Mouse (Mus musculus) limb, embryonic 10.5 days (tissue): ENCODE results near the gene Pak6. TPM values are rescaled to one million over a fixed set of nuclear protein-coding genes. Genes with fewer than 3 reads are reported as not detected.
"Not testable (repeated sequence)": the region's sequence is repeated elsewhere in the genome, so short reads cannot be mapped to it uniquely, and the experiment has no call there.

Experiments used
- DNase-seq: peaks from one replicate; pipeline ENCODE4 v3.0.0-alpha.2; 2017; ENCODE audit warnings: low spot score
- H3K27ac ChIP-seq: fragments of 300-500 bp; sonication (generic); 2 replicates; pipeline ENCODE4 v1.5.1; 2016; ENCODE audit warnings: mild to moderate bottlenecking
- H3K27me3 ChIP-seq: fragments of 300-500 bp; sonication (generic); 2 replicates; pipeline ENCODE4 v1.6.1; 2016; ENCODE audit warnings: low read depth, mild to moderate bottlenecking; ENCODE audit not compliant: poor library complexity, severe bottlenecking
- H3K36me3 ChIP-seq: fragments of 300-500 bp; sonication (generic); 2 replicates; pipeline ENCODE4 v1.6.1; 2016; ENCODE audit warnings: mild to moderate bottlenecking, moderate library complexity
- H3K4me1 ChIP-seq: fragments of 300-500 bp; sonication (generic); 2 replicates; pipeline ENCODE4 v1.6.1; 2016
- H3K4me3 ChIP-seq: fragments of 300-500 bp; sonication (generic); 2 replicates; pipeline ENCODE4 v1.5.1; 2016; ENCODE audit warnings: mild to moderate bottlenecking, moderate library complexity
- H3K9me3 ChIP-seq: fragments of 300-500 bp; sonication (generic); replicated peaks from 2 replicates; pipeline ENCODE4 v1.6.1; 2016; ENCODE audit warnings: mild to moderate bottlenecking
- WGBS: fragments of 180-500 bp; shearing (Covaris S2); methylation state at CpG from one replicate; pipeline ENCODE4 v1.1.7; 2016; 5-methylcytosine and 5-hydroxymethylcytosine counted together
- polyA plus RNA-seq: library from polyadenylated mRNA; unstranded; fragments of >200 nt; fragmentation: Nextera tagmentation; extraction: Ambion mirVana; gene quantifications from 2 replicates; pipeline ENCODE4 v1.2.1, GENCODE M21; 2016

Pak6 gene
- polyA plus RNA-seq, 1 experiment from 2014 or later: 0.65 TPM

DNA sequence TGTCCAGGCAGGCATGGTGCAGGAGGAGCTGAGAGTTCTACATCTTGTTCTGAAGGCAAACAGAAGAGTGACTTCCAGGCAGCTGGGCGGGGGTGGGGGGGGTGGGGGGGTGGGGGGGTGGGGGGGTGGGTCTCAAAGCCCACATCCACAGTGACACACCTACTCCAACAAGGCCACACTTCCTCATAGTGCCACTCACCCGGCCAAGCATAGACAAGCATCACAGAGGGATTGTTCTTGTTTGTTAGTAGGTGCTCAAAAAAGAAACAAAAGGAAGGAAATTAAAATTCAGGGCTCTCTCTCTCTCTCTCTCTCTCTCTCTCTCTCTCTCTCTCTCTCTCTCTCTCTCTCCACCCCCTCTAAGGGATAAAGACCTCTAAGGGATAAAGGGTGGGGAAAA is 12.4 kb upstream of the Pak6 start:
- 64% methylated on average over 2 of the region's 2 CpGs for WGBS
- not testable (repeated sequence) for H3K4me3 ChIP-seq, H3K27me3 ChIP-seq, H3K27ac ChIP-seq, H3K4me1 ChIP-seq, H3K9me3 ChIP-seq, DNase-seq
- H3K36me3 ChIP-seq: peaks cover 10% of the 10 kb centered on the region

DNA sequence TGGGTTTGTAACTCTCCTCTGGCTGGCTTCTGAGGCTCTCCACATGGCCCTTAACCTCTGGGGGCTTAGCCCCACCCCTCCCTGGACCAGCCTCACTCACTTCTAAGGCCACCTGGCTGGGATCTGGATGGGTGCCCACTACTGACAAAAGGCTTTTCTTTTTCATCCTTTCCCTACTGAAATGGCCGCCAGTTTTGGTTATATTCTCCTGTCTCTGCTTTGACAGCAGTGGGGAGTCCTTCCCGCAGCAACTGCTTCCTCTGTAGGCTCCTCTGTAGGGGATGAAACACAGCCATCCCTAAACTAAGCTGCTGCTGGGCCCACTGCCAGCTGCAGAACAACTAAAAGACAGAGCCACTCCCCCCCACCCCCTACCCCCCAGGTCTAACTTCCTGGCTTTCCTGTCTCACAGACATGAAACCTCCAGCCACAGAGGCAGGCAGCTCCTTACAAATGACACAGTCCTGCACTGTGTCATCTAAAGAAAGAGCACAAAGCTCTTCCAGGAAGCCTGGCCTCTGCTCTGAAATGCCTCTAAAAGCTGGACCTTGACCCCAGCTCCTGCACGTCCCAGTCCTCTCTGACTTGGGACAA is 6.3 kb upstream of the Pak6 start:
- no peaks in the 10 kb centered on the region for H3K36me3 ChIP-seq
- peaks cover 41% of the 10 kb centered on the region for H3K4me1 ChIP-seq
- H3K27ac ChIP-seq: peak overlapping the region; percentile 68
- H3K27me3 ChIP-seq: peaks cover 7% of the 10 kb centered on the region
- no peak for DNase-seq
- no peak overlapping the region for H3K4me3 ChIP-seq
- no peaks in the 10 kb centered on the region for H3K9me3 ChIP-seq
- 52% methylated on average over 3 of the region's 3 CpGs for WGBS

DNA sequence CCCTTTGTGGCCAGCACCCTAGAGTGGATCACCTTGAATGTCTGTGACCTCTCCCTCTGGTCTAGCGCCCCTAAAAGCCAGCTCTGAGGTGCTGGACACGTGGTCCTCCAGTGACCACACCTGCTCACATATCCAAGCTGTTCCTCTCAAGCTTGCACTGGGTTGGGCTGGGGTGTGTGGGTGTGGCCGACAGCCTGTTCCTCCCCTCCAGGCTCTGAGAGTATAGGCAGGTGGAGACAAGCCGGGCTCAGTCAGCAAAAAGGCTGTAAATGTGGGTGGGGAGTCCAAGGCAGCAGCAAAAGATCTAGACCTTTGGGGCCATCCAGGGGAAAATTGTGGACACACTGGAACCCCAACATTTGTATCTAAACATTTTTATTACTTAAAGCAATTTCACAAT is 4.6 kb upstream of the Pak6 start:
- DNase-seq: no peak
- 31% methylated on average over 4 of the region's 4 CpGs for whole genome bisulfite sequencing

DNA sequence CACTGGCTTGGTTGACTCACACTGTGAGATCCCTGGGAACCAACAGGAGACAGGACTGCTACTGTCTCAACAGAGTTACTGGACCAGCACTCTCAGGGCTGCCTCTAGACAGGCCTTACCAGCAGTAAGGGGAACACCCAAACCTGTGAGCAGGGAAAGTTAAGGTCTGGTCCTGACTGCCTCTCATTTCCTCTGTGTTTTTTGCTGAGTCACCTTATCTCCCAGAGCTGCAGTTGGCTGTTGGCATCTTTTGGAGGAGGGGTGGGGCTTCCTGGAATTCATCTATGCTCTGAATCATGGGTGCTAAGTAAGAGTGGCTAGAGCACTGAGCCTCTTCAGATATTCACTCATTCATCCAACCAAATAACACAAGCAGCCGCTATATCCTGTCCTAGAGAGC is 4.0 kb upstream of the Pak6 start:
- Histone ChIP-seq H3K27me3 (peaks cover 30% of the 10 kb centered on the region), H3K4me3 (no peak overlapping the region), H3K36me3 (no peaks in the 10 kb centered on the region), H3K4me1 (peaks cover 59% of the 10 kb centered on the region), H3K9me3 (no peaks in the 10 kb centered on the region), H3K27ac (no peak overlapping the region)
- no peak for DNase-seq
- 70% methylated on average over 1 of the region's 1 CpGs for WGBS

More for the DNA sequence above, 4.6 kb upstream of the Pak6 start:
- 0 out of 2 replicates have a peak overlapping the region, but pooled peaks have one; percentile 36 for H3K27ac ChIP-seq
- peaks cover 54% of the 10 kb centered on the region for H3K4me1 ChIP-seq
- H3K27me3 ChIP-seq: peaks cover 24% of the 10 kb centered on the region
- no peaks in the 10 kb centered on the region for H3K9me3 ChIP-seq
- H3K4me3 ChIP-seq: no peak overlapping the region
- no peaks in the 10 kb centered on the region for H3K36me3 ChIP-seq

DNA sequence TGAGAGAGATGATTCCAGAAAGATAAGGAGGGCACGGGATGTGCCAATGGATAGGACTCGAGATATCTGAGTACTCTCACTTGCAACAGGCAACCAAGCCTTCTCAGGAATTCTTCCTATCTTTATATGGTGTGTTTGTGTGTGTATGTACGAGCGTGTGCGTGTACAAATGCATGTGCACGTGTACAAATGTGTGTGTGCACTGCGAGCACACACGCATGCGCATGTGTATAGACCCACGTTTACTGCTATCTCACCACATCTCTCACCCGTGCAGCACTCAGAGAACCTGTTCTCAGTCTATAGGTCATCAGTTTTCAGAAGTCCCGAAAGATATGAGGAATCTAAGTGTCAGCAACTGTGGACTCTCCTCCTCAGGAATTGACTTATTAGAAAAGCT is 3.6 kb upstream of the Pak6 start:
- H3K27me3 ChIP-seq: peaks cover 34% of the 10 kb centered on the region

DNA sequence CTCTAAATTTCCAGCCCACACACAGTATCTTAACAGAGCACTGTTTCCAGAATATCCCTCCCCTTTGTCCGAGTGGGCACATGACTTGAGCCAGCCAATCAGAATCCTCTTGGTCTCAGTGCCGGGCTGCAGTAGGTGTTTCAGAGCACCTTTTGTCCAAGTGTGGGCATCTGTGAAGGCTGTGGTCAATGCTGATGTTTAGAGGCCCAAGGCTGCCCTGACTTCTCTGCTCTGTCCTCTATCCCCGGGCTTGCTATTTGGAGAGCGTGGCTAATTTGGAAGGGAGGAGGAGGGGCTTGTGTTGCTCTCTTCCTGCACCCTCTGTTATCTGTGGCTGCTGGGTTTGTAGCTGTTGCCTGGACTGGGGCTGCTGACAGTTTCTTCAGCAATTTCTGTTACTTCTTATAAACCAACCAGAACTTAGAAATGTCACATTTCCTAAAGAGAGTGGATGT is 3.1 kb upstream of the Pak6 start:
- peaks cover 57% of the 10 kb centered on the region for H3K4me1 ChIP-seq
- peak overlapping the region; percentile 86 for H3K27ac ChIP-seq
- peak; percentile 72 for DNase-seq
- WGBS: 7% methylated on average over 4 of the region's 4 CpGs
- H3K4me3 ChIP-seq: peak overlapping the region; percentile 44
- H3K36me3 ChIP-seq: no peaks in the 10 kb centered on the region
- no peaks in the 10 kb centered on the region for H3K9me3 ChIP-seq
- peaks cover 40% of the 10 kb centered on the region for H3K27me3 ChIP-seq

More for the DNA sequence above, 3.6 kb upstream of the Pak6 start:
- WGBS: 89% methylated on average over 12 of the region's 12 CpGs
- DNase-seq: no peak
- peak overlapping the region; percentile 86; the same call in 1 of the 2 replicates for H3K27ac ChIP-seq
- H3K9me3 ChIP-seq: no peaks in the 10 kb centered on the region
- no peaks in the 10 kb centered on the region for H3K36me3 ChIP-seq
- H3K4me3 ChIP-seq: 0 out of 2 replicates have a peak overlapping the region, but pooled peaks have one; percentile 44
- H3K4me1 ChIP-seq: peaks cover 56% of the 10 kb centered on the region

DNA sequence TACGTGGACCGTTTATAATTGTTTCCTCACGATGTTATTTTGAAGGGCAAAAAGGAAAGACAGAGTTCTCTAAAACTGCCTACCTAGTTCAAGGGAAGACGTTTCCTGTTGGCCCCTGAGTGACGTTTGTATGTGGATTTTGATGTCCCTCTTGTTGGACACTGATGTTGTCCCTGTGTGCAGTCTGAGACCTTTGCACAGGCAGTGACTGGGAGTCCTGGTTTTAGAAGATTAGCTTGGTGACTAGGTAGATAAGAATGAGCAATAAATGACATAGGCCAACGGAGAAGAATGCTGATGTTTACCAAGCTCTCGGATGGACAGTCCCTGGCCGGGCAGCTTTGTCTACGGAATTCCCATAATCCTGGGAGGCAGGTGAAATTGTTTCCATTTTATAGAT is 1.2 kb upstream of the Pak6 start:
- Histone ChIP-seq H3K36me3 (no peaks in the 10 kb centered on the region), H3K4me3 (no peak overlapping the region), H3K9me3 (no peaks in the 10 kb centered on the region), H3K4me1 (peaks cover 58% of the 10 kb centered on the region), H3K27ac (no peak overlapping the region), H3K27me3 (peaks cover 55% of the 10 kb centered on the region)
- no peak for DNase-seq
- WGBS: 84% methylated on average over 9 of the region's 9 CpGs

DNA sequence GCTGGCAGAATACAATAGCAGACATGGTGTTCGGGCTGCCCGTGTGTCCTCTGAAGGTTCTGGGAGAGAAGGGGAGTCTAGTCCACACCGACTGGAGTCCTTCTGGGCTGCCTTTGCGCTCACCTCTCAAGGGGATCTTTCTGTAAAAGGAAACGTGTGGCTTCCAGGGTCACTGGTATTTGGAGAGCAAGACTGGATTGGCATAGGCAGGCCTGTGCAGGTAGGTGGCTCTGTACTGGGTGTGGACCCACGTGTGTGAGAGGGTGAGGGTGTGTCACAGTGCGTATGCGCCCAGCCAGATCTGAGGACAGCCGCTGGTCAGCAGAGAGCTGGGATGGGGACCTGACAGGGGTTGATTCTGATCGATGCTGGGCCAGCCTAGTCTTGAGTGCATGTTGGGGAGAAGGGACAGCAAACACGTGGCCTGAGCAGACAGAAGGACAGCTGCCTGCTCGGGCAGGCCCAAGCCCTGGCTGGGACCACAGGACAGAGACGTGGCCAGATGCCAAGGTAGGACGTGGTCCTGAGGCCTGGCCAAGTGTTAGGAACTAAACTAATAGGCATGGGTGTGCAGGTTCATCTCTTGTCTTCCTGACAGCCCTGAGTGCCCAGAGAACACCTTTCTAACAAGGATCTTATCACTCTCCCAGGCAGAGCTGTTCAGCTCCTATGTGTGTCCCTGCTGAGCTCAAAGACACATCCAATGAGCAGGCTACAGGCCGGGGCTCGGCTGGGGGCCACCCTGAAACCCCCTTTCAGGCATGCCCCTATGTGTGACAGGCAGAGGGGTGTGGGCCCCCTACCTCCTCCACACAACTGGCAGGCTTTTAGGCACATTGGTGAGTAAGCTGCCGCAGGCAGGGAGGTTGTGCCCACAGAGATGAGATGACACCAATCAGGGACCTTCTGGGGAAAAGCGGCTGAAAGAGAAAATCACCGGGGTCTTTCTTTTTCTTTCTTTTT is 982 bp downstream of the Pak6 start:
- 0 out of 2 replicates have a peak overlapping the region, but pooled peaks have one; percentile 26 for H3K27ac ChIP-seq
- WGBS: 45% methylated on average over 19 of the region's 19 CpGs

DNA sequence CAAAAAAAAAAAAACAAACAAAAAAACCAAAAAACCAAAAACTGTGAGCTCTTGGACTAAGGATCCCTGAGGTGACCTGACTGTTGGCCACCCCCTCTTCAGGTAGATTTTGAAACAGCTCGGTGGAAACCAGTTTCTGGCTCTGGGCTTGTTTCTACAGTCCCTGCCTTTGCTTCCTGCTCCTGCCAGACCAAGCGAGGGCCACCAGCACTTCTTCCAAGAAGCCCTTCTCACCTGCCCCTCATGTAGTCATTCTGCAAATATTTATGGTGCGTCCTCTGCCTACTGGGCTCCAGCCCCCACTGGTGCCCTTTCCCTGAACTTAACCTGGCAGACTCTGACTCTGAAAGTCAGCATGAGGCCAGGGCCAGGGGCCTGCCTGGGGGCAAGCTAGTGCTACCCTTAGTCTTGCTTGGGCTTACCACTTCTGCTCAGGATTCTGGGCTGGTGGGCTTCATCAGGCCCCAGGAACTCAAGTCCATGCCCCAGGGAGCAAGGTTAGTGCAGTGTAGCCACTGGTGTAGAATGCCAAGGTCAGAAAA is 1.9 kb downstream of the Pak6 start:
- Histone ChIP-seq H3K27ac (no peak overlapping the region), H3K36me3 (no peaks in the 10 kb centered on the region), H3K9me3 (no peaks in the 10 kb centered on the region), H3K4me1 (peaks cover 36% of the 10 kb centered on the region), H3K27me3 (peaks cover 68% of the 10 kb centered on the region), H3K4me3 (no peak overlapping the region)
- DNase-seq: no peak
- 58% methylated on average over 3 of the region's 3 CpGs for WGBS

More for the DNA sequence above, 982 bp downstream of the Pak6 start:
- DNase-seq: no peak
- Histone ChIP-seq H3K4me3 (peak overlapping the region; percentile 53), H3K9me3 (no peaks in the 10 kb centered on the region), H3K27me3 (peaks cover 58% of the 10 kb centered on the region), H3K4me1 (peaks cover 42% of the 10 kb centered on the region), H3K36me3 (no peaks in the 10 kb centered on the region)

DNA sequence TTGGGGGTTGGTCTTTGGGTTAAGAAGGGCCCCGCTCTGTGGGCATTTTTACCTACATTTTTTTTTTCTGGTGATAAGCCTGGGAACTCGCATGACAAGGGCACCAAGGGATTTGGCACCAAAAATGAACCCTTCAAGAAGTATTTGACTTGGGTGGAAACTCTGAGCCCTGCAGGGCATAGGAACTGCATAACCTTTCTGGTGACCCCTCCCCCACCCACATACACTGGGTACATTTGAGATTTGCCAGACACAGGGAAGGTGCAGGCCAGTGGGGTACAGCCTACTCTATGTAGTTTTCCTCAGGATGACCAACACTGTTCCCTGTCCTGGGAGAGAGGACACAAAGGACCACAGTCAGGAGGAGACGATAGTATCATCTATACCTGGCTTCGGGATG is 2.5 kb downstream of the Pak6 start:
- peaks cover 33% of the 10 kb centered on the region for H3K4me1 ChIP-seq
- 85% methylated on average over 4 of the region's 4 CpGs for WGBS

DNA sequence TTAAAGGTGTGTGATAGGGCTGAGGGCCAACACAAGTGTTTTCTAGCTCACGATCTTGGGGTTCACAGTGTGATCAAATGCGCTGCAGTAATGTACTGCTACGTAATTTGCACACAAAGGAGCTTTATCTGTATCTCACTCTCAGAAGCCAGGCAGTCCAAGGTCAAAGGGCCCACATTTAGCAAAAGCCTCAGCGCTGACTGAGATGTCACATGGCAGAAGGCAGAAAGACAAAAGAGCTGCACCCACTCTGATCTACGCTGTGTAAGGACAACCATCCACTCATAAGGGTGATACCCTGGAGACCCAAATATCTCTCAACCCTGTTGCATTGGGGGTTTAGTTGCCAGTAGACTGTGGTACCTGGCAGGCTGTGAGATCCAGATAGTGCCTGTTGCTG is 4.1 kb downstream of the Pak6 start:
- no peak overlapping the region for H3K27ac ChIP-seq
- H3K4me1 ChIP-seq: peaks cover 33% of the 10 kb centered on the region

More for the DNA sequence above, 2.5 kb downstream of the Pak6 start:
- Histone ChIP-seq H3K27me3 (peaks cover 73% of the 10 kb centered on the region), H3K9me3 (no peaks in the 10 kb centered on the region), H3K36me3 (no peaks in the 10 kb centered on the region), H3K27ac (no peak overlapping the region), H3K4me3 (no peak overlapping the region)
- no peak for DNase-seq

DNA sequence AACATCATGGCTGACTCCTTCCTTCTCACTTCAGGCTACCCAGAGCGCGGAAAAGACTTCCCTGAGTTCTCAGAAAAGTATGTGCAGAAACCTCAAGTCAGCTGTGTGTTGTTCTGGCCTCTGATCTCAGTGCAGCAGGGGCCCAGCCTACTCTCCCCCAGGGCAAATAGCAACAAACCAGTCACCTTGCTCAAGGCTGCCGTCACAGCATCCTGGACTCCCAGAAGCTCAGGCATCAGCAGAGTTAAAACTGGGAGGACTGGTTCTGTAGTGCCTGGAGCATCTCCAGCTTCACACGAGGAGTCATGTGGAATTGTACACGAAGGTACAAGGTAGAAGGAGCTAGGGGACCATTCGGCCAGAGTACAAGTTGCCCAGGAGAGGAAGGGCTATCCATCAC is 6.1 kb downstream of the Pak6 start:
- 63% methylated on average over 6 of the region's 6 CpGs for whole genome bisulfite sequencing
- H3K9me3 ChIP-seq: no peaks in the 10 kb centered on the region
- no peaks in the 10 kb centered on the region for H3K36me3 ChIP-seq
- peaks cover 15% of the 10 kb centered on the region for H3K4me1 ChIP-seq
- H3K27ac ChIP-seq: no peak overlapping the region
- no peak overlapping the region for H3K4me3 ChIP-seq
- peaks cover 77% of the 10 kb centered on the region for H3K27me3 ChIP-seq
- DNase-seq: no peak

More for the DNA sequence above, 4.1 kb downstream of the Pak6 start:
- Histone ChIP-seq H3K9me3 (no peaks in the 10 kb centered on the region), H3K36me3 (no peaks in the 10 kb centered on the region), H3K27me3 (peaks cover 77% of the 10 kb centered on the region), H3K4me3 (no peak overlapping the region)
- no peak for DNase-seq
- WGBS: 83% methylated on average over 5 of the region's 5 CpGs

DNA sequence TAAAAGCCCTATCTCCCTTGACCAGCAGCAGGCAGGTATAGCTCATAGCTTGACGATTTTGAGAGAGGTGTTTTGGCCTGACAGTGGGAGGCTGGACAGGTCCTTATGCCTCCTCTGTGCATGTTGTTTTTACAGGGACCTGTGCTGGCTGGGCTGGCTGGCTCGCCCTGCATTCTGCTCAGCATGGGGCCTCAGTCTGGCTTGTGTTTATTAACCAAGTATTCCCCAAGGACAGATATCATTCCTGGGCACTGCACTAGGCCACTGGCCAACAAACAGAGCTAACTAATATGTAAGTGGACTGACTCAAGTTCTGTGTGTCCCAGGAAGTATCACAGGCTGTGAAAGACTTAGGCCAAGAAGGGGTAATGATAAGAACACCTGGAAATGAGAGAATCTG is 6.7 kb downstream of the Pak6 start:
- Histone ChIP-seq H3K27me3 (peaks cover 77% of the 10 kb centered on the region), H3K27ac (no peak overlapping the region), H3K4me1 (peaks cover 15% of the 10 kb centered on the region), H3K4me3 (no peak overlapping the region), H3K9me3 (no peaks in the 10 kb centered on the region), H3K36me3 (no peaks in the 10 kb centered on the region)
- WGBS: 51% methylated on average over 2 of the region's 2 CpGs
- DNase-seq: no peak
